Mouse (Mus musculus) intestine, embryonic 14.5 days (tissue): ENCODE measurements at regions not wholly inside any gene's neighbourhood (a gene's known extent, or its start where the extent isn't known, plus 50 kb on each side); places are given as distances from the start of the nearest gene placed in this dataset.
"Not testable (repeated sequence)": the region's sequence is repeated elsewhere in the genome, so short reads cannot be mapped to it uniquely, and the experiment has no call there.

Experiments
- ATAC-seq: fragments of 200-750 bp; cut with Nextera tagmentation; replicated peaks from 2 replicates; pipeline ENCODE4 v1.8.0; 2017; ENCODE audit warnings: low read depth, moderate number of reproducible peaks, moderate TSS enrichment, moderate library complexity; ENCODE audit not compliant: low FRiP score, low TSS enrichment
- DNase-seq: peaks from one replicate; pipeline ENCODE4 v3.0.0-alpha.2; 2018; ENCODE audit warnings: low spot score
- H3K27ac ChIP-seq: fragments of 300-500 bp; sonication (generic); 2 replicates; pipeline ENCODE4 v1.5.1; 2014; ENCODE audit warnings: low read depth, mild to moderate bottlenecking, control low read depth
- H3K27me3 ChIP-seq: fragments of 300-500 bp; sonication (generic); replicated peaks from 2 replicates; pipeline ENCODE4 v1.6.1; 2014; ENCODE audit warnings: low read length, control low read depth; ENCODE audit not compliant: control insufficient read depth, insufficient read depth
- H3K36me3 ChIP-seq: fragments of 300-500 bp; sonication (generic); 2 replicates; pipeline ENCODE4 v1.6.1; 2014; ENCODE audit warnings: low read length, control low read depth; ENCODE audit not compliant: control insufficient read depth, insufficient read depth
- H3K4me1 ChIP-seq: fragments of 300-500 bp; sonication (generic); replicated peaks from 2 replicates; pipeline ENCODE4 v1.6.1; 2014; ENCODE audit warnings: low read length, control low read depth, mixed read lengths; ENCODE audit not compliant: control insufficient read depth, insufficient read depth
- H3K4me2 ChIP-seq: fragments of 300-500 bp; sonication (generic); 2 replicates; pipeline ENCODE4 v1.6.1; 2014; ENCODE audit warnings: low read length
- H3K4me3 ChIP-seq: fragments of 300-500 bp; sonication (generic); 2 replicates; pipeline ENCODE4 v1.5.1; 2014; ENCODE audit warnings: low read depth, low read length, control low read depth, mixed read lengths
- H3K9ac ChIP-seq: fragments of 300-500 bp; sonication (generic); 2 replicates; pipeline ENCODE4 v1.6.1; 2014; ENCODE audit warnings: mild to moderate bottlenecking, low read length
- H3K9me3 ChIP-seq: fragments of 300-500 bp; sonication (generic); 2 replicates; pipeline ENCODE4 v1.6.1; 2016; ENCODE audit warnings: low read length, control low read depth; ENCODE audit not compliant: control insufficient read depth
- WGBS: fragments of 180-500 bp; shearing (Covaris S2); extraction: QIAGEN DNeasy Blood & Tissue Kit; methylation state at CpG from one replicate; pipeline ENCODE4 v1.1.7; 2014; 5-methylcytosine and 5-hydroxymethylcytosine counted together

- H3K9ac ChIP-seq, H3K4me3 ChIP-seq, H3K4me2 ChIP-seq, H3K27ac ChIP-seq, H3K36me3 ChIP-seq, H3K27me3 ChIP-seq, H3K4me1 ChIP-seq, DNase-seq, ATAC-seq: not testable (repeated sequence)
- H3K9me3 ChIP-seq: peaks cover 17% of the 10 kb centered on the region
- 100% methylated on average over 1 of the region's 2 CpGs for WGBS
Measured at GRCm38 (mm10) chr17:17197229-17197628, 76.0 kb downstream of the Zfp97 start.

- Histone ChIP-seq H3K4me2 (no peak overlapping the region), H3K4me3 (no peak overlapping the region), H3K4me1 (no peaks in the 10 kb centered on the region), H3K9me3 (no peaks in the 10 kb centered on the region), H3K27ac (no peak overlapping the region), H3K27me3 (no peaks in the 10 kb centered on the region), H3K36me3 (no peaks in the 10 kb centered on the region), H3K9ac (no peak overlapping the region)
- ATAC-seq (no peak), DNase-seq (no peak)
- 42% methylated on average over 2 of the region's 2 CpGs for WGBS
Measured at GRCm38 (mm10) chr17:17229069-17229468, 107.9 kb downstream of the Zfp97 start.

GRCm38 (mm10) chr17:17234329-17235185 lies 113.3 kb downstream of the Zfp97 start:
- peak; percentile 100 for ATAC-seq

DNA sequence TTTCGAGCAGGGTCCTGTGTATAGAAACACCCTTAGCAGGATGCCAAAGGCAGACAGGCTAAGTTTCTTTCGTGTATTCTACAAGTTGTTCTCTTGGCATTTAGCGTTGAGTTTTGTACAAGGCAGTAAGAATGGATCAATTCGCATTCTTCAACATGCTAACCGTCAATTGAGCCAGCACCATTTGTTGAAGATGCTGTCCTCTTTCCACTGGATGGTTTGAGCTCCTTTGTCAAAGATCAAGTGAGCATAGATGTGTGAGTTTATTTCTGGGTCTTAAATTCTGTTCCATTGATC lies 113.9 kb downstream of the Zfp97 start:
- H3K4me1 ChIP-seq, H3K9me3 ChIP-seq, H3K27ac ChIP-seq, ATAC-seq, H3K27me3 ChIP-seq, H3K36me3 ChIP-seq: not testable (repeated sequence)
- under 1% methylated on average over 5 of the region's 5 CpGs for WGBS
- Histone ChIP-seq H3K4me3 (peak overlapping the region; percentile 61), H3K9ac (peak overlapping the region; percentile 53), H3K4me2 (peak overlapping the region; percentile 60)
- DNase-seq: peak; percentile 60

More at GRCm38 (mm10) chr17:17234329-17235185, 113.3 kb downstream of the Zfp97 start:
- DNase-seq: peak; percentile 87
- Histone ChIP-seq H3K9ac (peak overlapping the region; percentile 53), H3K4me2 (peak overlapping the region; percentile 60), H3K27ac (0 out of 2 replicates have a peak overlapping the region, but pooled peaks have one; percentile 16), H3K4me3 (peak overlapping the region; percentile 61)
- not testable (repeated sequence) for H3K27me3 ChIP-seq, H3K9me3 ChIP-seq, H3K36me3 ChIP-seq, H3K4me1 ChIP-seq
- under 1% methylated on average over 18 of the region's 22 CpGs for WGBS
